Mouse (Mus musculus): ENCODE data around the gene Faah.

The Faah gene

DNA sequence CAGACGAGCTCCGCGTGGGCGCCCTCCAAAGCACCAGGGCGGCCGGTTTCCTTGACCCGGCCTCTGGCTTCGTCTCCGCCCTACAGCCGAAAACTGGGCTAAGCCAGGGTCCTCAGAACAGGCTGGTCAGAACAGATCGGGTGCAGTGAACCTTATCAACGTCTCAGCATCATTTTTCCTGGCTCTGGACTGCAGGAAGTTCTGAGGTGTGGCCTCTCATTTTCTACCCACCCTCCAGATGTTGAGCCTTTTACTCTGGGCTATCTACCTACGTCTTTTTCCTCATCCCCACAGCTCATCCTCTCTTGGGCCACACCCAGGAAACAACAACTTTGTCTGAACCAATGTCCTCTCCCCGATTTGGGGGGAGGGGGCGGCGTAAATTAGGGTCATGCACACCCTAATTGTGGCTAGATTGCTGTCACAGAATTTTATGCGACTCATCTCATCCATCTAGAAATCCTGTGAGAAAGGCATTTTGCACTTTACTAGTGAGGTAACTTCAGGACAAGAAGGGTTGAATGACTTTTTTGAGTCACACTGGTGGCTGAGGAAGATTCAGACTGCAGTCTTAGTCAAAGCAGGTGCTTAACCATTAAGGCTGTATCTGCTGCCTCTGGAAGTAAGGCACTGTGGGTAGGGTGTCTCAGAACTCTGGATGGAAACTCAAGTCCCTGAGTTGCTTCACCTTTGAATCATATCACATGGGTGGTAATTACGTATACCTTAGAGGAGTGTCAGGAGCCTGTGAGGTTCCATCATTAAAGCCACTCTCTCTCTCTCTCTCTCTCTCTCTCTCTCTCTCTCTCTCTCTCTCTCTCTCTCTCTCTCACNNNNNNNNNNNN lies at the start of gene Faah:
Gene Faah, minus strand, starts transcription at position 25 of the 845 bp plus-strand sequence.
- in situ Hi-C loops (cut with MboI; ENCODE audit: unreplicated experiment in 2 of 2) = no loop called here

DNA sequence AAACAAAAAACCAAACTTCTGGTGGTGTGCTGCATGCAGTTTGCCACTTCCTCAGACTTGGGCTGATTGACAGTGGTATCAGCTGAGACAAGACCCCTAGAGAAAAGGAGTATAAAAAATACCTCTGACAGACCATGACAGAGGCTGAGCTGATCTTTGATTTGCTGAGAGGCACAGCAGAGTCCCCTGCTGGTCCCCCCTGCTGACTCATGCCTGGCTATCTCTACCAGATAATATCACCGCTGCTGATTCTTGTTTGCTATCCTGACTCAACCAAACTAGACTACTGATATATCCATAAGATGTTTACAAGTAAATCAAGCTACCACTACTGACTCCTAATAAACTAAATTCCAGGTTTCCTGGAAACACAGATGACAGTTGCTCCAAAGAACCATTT lies 46.1 kb upstream of the Faah start:
- in situ Hi-C loops (cut with MboI; ENCODE audit: unreplicated experiment in 2 of 2) = loop anchor here (10.0 to 25.0 kb wide), 2 partner anchors 327 to 329 kb away; partner anchors contain the start of gene Efcab14 (in 2 of the 2)

DNA sequence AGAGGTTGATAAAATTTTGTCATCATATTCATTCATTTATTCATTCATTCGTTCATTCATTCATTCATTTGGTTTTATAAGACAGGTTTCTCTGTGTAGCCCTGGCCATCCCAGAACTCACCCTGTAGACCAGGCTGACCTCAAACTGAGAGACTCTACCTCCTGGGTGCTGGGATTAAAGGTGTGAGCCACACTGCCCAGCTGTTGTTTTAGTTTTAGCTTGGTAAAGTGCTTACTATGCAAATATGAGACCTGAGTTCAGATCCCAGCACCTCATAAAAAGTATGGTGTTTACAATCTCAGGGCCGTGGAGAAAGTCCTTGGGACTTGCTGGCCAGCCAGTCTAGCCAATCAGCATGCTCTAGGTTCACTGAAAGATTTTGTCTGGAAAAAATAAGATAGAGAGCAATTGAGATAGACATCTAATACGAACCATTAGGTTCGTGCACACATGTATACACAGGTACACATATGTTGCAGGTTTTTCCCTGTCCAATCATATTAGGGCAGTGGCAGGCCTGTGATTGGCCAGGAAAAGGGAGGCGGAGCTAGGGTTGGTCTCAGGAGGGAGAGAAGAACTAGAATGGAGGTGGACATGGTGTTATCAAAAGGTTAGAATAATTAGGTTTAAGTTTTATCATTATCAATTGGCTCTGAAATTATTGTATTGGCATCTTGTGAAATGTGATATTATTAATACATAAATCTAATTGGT lies 41.4 kb upstream of the Faah start:
- in situ Hi-C loops (cut with MboI; ENCODE audit: unreplicated experiment in 2 of 2) = loop anchor here in 1 of 2 experiments (25.0 kb wide), 1 partner anchor 322 kb away; the partner anchor contains the start of gene Efcab14

DNA sequence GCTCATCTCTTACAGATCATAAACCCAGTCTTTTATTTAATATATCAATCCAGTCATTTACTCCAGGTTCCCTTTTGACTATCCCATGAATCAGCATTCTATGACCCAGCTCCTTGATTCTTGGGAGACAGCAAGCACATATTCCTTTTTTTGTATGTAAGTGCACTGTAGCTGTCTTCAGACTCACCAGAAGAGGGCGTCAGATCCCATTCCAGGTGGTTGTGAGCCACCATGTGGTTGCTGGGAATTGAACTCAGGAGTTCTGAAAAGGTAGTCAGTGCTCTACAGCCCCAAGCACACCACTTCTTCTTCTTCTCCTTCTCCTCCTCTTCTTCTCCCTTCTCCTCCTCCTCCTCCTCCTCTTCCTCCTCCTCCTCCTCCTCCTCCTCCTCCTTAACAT lies 39.8 kb upstream of the Faah start:
- in situ Hi-C loops (cut with MboI; ENCODE audit: unreplicated experiment in 2 of 2) = loop anchor here in 1 of 2 experiments (25.0 kb wide), 1 partner anchor 320 kb away; the partner anchor contains the start of gene Efcab14

DNA sequence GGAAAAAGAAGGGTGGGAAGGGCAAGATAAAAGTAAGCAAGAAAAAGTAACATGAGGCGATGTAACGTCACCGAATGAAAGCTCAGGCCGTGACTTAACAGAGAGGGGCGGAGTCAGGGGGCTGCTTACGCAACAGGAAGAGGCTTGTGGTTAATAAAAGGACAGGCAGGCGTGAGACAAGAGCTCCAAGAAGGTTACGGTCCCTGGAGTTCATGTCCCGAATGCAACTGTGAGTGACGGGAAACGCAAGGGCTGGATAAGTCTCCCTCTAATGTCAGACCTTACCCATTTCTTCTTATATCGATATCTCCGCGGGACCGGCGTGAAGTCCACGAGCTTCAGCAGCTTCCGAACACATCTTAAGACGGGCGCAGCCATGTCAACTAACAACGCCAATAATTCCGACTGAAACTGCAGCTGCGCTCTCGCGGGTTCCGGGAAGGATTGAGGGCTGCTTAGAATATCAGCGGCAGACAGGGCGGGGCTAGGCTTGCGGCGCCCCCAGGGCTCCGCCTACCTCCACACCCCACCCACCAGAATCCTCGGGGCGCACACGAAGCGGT lies 35.8 kb upstream of the Faah start, which contains the start of gene Nsun4:
Gene Nsun4, minus strand, starts transcription at position 478 of the 563 bp plus-strand sequence.
- in situ Hi-C loops (cut with MboI; ENCODE audit: unreplicated experiment in 2 of 2) = loop anchor here in 1 of 2 experiments (25.0 kb wide), 1 partner anchor 316 kb away; the partner anchor contains the start of gene Efcab14

DNA sequence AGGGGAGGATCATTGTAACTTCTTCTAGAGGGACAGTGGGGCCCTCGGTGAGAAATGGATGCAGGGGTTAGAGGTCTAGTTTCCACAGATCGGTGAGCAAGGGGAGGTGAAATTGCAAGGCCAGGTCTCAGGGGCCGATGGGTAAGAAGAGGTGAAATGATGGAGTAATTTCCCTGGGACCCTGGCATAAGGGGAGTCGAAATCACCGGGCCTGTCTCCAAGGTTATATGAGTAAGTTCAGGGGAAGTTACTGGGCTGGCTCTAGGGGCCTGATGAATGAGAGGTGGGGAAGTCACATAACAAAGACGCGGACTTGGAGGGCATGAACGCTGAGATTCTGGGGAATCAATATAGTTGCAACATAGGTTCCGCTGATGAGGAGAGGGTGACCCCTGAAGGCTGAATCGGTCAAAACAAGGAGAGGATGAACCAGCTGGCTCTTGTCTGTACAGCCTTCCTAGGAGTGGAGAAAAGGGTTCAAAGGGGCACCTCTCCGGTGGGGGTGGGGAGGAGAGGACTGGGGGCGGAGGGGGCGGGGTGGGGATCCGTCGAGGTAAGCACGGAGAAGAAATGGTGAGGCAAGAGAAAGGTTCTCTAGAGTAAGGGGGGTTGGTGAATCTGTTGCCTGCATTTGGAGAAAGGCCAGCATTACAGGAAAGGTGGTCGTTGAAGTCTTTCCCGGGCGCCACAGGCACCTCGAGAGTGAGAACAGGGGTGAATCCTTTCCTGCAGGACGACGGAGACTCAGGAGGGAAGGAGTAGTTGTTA lies 35.0 kb upstream of the Faah start:
- in situ Hi-C loops (cut with MboI; ENCODE audit: unreplicated experiment in 2 of 2) = loop anchor here in 1 of 2 experiments (25.0 kb wide), 1 partner anchor 315 kb away; the partner anchor contains the start of gene Efcab14

DNA sequence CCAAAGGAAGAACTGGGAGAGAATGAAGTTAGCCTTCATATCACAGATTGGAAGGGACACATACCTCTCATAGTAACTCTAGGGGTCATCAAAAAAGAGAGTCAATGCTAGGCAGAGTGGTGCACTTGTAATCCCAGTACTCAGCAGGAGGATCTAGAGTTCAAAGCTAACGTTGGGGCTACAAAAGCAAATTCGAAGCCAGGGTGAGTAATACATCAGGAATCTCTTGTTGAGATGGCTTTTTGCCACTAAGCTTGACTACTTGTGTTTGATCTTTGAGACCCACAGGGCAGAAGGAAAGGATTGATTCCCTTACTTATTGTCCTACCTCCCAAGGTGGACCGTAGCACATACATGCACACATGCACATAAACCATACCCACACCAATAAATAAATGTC lies 31.5 kb upstream of the Faah start:
- in situ Hi-C loops (cut with MboI; ENCODE audit: unreplicated experiment in 2 of 2) = loop anchor here in 1 of 2 experiments (10.0 kb wide), 1 partner anchor 144 kb away; no protein-coding TSS in a partner anchor

DNA sequence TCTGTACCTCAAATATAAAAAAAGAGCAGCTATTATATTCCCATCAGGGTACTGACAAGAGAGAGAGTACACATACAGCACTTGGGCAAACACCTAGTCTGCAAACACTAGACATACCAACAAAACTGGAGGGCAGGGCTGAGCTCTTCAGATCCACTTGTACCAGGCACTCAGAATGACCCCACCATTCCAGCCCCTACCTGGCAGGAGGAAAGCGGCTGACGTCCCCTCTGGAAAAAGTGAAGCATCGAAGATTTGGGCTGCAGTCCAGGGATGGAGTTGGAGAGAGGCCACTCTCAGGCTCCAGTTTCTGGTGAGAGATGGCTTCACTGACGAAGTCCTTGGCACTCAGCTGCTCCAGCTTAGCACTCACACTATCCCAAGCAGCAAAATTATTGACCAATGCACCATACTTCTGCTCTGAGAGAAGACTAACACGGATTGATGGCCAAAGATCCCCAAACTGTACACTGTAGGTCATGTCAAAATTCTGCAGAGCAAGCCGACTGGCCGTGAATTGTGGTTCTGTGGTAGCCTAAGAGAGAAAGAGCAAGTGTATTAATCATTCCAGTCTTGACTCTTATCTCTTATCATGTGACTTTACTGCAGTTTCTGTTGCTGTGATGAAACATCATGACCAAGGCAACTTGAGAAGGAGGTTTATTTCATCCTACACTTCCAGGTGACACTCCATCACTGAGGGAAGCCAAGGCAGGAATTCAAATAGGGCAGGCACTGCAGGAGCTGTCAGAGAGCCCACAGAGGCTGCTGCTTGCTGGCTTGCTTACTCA lies 30.6 kb upstream of the Faah start:
- in situ Hi-C loops (cut with MboI; ENCODE audit: unreplicated experiment in 2 of 2) = loop anchor here in 1 of 2 experiments (10.0 kb wide), 1 partner anchor 144 kb away; no protein-coding TSS in a partner anchor

DNA sequence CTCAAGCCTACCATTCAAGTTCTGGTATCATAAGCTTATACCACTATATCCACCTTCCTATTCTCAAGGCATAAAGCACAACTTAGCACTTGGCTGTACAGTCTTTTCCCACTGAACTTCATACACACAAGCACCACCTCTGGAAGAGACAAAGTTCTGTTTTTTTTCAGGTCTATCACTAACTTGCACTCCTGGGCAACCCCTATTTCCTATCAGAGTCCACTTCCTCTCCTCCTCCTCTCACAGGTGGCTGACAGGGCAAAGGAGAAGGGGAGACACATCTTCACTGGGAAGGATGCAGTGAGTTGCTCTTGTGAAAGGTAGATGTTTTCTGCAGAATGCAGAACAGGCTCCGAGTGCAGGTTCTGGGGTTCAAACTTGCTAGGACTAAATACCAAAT lies 30.0 kb upstream of the Faah start:
- in situ Hi-C loops (cut with MboI; ENCODE audit: unreplicated experiment in 2 of 2) = loop anchor here in 1 of 2 experiments (10.0 kb wide), 1 partner anchor 143 kb away; no protein-coding TSS in a partner anchor

DNA sequence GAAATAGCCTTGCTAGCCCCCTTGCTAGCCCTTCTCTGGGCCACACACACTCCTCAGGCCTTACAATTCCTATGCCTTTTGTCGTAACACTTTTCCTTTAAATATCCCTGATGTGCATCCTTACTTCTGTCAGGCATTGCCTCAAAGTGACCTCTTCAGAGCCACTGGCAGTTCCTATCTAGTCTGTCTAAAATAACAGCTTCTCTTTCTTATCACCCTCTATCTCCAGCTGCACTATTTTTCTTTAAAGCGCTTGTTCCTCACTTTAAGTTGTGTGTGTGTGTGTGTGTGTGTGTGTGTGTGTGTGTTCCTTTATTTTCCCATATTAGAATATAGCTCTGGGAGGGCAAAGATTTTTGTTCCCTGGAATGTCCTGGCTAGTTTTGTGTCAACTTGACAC lies 28.9 kb upstream of the Faah start:
- in situ Hi-C loops (cut with MboI; ENCODE audit: unreplicated experiment in 2 of 2) = loop anchor here in 1 of 2 experiments (10.0 kb wide), 1 partner anchor 142 kb away; no protein-coding TSS in a partner anchor

DNA sequence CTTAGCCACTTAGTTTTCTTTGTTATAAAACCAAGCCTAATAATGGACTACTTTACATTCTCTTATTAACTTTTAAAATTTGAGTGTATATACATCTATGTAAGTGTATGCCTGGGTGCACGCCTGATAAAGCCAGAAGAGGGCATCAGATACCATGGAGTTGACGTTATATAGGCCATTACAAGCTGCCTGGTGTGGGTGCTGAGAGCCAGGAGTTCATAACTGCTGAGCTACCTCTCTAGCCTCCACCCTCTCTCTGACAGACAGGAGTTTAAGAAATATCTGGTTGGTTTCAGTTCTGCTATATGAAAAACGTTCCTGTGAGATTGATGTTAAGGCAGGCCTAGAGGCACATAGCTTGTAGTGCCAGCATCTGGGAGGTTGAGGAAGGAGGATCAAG lies 24.5 kb upstream of the Faah start:
- in situ Hi-C loops (cut with MboI; ENCODE audit: unreplicated experiment in 2 of 2) = loop anchor here in 1 of 2 experiments (10.0 kb wide), 1 partner anchor 137 kb away; no protein-coding TSS in a partner anchor

DNA sequence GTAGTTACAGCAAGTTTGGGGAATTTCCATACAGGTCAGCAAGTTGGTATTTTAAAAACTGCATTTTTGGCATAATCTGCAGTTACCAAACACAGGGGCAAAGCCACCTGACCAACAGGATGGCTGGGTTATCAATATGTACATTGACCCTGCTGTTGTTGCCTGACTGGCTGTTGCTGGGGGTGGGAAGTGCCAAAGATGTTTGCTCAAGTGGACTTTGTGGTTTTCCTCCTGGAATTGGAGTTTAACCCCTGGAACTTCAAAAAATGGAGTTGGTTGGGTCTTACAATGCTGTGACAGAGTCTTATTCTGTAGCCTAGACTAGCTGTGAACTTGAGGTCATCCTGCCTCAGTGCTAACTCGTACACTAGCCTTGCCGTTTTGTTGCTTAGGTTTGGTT lies 22.7 kb upstream of the Faah start:
- in situ Hi-C loops (cut with MboI; ENCODE audit: unreplicated experiment in 2 of 2) = loop anchor here in 1 of 2 experiments (10.0 kb wide), 1 partner anchor 136 kb away; no protein-coding TSS in a partner anchor

DNA sequence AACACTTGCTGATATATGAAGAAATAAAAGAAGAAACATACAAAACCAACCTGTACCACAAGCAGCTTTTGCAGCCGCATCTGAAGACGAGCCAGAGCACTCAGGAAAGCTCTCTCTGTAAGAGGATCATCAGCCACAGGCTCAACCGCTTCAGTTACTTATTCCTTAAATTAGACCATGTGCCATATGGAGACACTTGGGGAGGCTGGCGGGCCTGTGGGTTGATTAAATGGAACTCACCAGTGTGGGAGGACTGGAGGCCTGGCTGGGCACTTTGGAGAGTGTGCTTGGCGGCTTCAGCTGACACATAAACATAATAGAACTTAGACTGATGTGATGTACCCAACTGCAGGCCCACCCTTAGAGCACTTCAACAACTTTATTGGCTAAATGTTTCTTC lies 15.6 kb upstream of the Faah start:
- in situ Hi-C loops (cut with MboI; ENCODE audit: unreplicated experiment in 2 of 2) = no loop called here

DNA sequence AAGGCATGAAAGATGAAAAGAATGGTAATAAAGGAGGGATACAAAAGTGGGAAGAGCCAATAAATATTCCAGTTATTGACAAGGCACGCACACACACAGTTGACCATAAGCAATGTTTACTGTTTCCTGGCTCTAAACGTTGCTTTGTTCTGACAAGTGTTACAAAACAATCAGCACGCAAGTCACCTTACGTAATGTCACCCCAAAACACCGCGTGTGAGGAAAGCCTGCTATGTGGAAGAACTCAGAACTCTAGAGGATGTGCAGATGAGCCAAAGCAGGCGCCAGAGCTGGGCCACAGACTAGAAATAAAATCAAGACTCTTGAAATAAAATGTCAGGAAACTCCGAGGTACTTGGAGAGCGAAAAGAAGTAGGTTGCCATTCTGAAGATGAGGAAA lies 15.2 kb upstream of the Faah start:
- in situ Hi-C loops (cut with MboI; ENCODE audit: unreplicated experiment in 2 of 2) = no loop called here

DNA sequence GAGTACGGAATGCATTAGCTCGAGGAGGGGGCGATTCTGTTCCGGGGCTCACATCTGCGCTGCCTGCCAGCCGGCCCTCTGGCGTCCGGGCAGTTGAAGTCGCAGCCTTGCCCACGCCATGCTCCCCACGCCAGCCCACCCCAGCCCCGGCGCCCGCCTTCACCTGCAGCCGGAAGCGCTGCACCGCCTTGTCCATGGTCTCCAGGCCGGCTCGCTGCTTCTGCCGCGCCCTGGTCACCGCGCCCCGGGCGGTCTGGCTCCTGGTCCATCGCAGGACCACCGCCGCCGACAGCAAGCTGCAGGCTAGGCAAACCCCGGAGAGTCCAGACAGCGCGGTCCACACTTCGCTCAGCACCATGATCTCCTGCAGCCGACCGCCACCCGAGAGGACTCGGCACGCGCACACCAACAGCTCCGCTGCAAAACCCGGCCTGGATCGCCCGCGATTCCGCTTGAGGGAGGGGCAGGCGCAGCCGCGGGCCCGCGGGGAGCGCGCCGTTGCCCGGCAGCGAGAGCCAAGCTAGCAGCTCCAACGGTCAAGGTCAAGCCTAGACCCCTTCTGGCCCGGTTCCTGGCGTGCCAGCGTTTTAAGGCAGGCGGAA lies 325 bp downstream of the Faah start:
- in situ Hi-C loops (cut with MboI; ENCODE audit: unreplicated experiment in 2 of 2) = no loop called here

DNA sequence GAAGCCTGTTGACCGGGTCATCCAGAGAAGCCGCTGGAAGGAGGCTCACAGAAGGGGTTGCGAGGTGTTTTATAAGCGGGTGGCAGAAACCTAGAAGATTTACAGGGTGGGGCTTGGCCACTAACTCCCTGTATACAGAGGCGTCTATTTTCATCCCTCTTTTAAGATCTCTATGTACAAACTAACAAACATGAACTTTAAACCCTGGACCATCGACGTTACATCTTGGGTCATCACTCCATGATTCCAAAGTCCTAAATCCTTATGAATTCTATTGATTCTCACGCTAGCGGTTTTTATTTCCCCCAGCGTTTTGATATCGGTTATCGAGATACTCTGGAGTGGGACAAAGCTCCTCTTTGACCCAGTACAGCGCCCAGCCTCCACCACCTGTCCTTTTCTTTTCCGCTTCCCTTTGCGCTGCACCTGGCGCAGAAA lies 845 bp downstream of the Faah start:
- in situ Hi-C loops (cut with MboI; ENCODE audit: unreplicated experiment in 2 of 2) = no loop called here

DNA sequence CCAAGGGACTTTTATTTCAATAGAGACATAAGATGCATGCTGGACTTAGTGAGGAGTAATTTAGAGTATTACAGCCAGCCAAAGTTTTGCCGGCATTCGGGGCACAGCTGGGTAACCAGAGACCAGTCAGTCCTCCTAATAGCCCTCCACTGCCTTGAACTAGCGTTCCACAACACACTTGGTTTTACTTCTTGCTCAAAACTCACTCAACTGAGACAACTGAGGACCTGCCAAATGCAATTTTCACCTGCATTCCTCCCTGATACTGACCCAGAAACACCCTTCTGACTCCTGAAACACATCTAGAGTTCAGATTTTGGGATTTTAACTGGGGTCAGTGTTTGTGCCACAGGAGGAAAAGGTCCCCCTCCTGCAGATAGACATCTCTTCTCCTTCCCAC lies 1.3 kb downstream of the Faah start:
- in situ Hi-C loops (cut with MboI; ENCODE audit: unreplicated experiment in 2 of 2) = no loop called here

DNA sequence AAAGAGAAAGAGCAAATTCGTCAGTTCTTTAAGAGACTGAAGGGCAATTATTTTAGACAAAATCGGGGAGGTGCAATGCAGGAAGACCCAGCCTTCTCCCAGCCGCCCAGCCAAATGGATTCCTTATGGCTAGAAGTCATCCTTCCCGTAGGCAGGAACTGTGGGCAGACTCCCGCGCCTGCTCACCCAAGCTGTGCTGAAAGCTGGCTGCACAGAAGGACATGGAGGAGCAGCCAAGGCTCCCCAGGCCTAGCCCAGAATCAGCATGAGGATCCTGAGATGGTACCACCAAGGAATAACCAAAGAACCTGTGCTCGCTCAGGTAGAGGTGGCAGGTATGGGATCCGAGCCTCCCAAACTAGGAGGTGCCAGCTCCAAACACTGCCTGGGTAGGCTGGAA lies 1.7 kb downstream of the Faah start:
- in situ Hi-C loops (cut with MboI; ENCODE audit: unreplicated experiment in 2 of 2) = no loop called here
